Mouse (Mus musculus): ENCODE data around the gene Nars2. TPM values are rescaled to one million over a fixed set of nuclear protein-coding genes. Genes with fewer than 3 reads are reported as not detected.
"Not testable (repeated sequence)": the region's sequence is repeated elsewhere in the genome, so short reads cannot be mapped to it uniquely, and the experiment has no call there.

The Nars2 gene
- 10 to 100 TPM; 17.7 to 19.0 TPM for total RNA-seq (2021)
- long read RNA-seq, experiment 1, transcript Nars2-201 (14 exons, 3,778 nt), result major isoform, 22 of 31 reads
- long read RNA-seq, experiment 1, partial matches to known transcripts, result 1 of 31 reads
- long read RNA-seq, experiment 1, other reads (novel, unspliced or antisense), result 8 of 31 reads
- long read RNA-seq, experiment 2, transcript Nars2-201 (14 exons, 3,778 nt), result major isoform, 23 of 29 reads
- long read RNA-seq, experiment 2, partial matches to known transcripts, result 1 of 29 reads
- long read RNA-seq, experiment 2, other reads (novel, unspliced or antisense), result 5 of 29 reads

- DNase-seq, result peak; percentile 91 to 92
- intact Hi-C loops (cut with DNase I), result no loop called here
Measured at GRCm38 (mm10) chr7:96951281-96952051, at the start of gene Nars2. TSS of gene Nars2 (plus strand) at chr7:96951505.

GRCm38 (mm10) chr7:96902183-96902582, 49.1 kb upstream of the Nars2 start:
- intact Hi-C loops (cut with DNase I), result no loop called here
- no peak for DNase-seq

GRCm38 (mm10) chr7:96903088-96903985, 48.0 kb upstream of the Nars2 start:
- no peak for DNase-seq
- intact Hi-C loops (cut with DNase I), result no loop called here

GRCm38 (mm10) chr7:96904442-96904841, 46.9 kb upstream of the Nars2 start:
- intact Hi-C loops (cut with DNase I), result no loop called here
- DNase-seq, result no peak

- no peak for DNase-seq
- intact Hi-C loops (cut with DNase I), result no loop called here
Measured at GRCm38 (mm10) chr7:96904936-96905335, 46.4 kb upstream of the Nars2 start.

- intact Hi-C loops (cut with DNase I), result no loop called here
Measured at GRCm38 (mm10) chr7:96905422-96905821, 45.9 kb upstream of the Nars2 start.

GRCm38 (mm10) chr7:96906216-96906615, 45.1 kb upstream of the Nars2 start:
- intact Hi-C loops (cut with DNase I), result no loop called here
- no peak for DNase-seq

More at GRCm38 (mm10) chr7:96905422-96905821, 45.9 kb upstream of the Nars2 start:
- no peak for DNase-seq

GRCm38 (mm10) chr7:96907971-96908680, 43.2 kb upstream of the Nars2 start:
- DNase-seq, result no peak
- intact Hi-C loops (cut with DNase I), result no loop called here

GRCm38 (mm10) chr7:96909856-96910255, 41.4 kb upstream of the Nars2 start:
- intact Hi-C loops (cut with DNase I), result no loop called here
- DNase-seq, result no peak

GRCm38 (mm10) chr7:96910310-96910960, 40.9 kb upstream of the Nars2 start:
- DNase-seq, result no peak
- intact Hi-C loops (cut with DNase I), result no loop called here

GRCm38 (mm10) chr7:96914031-96914430, 37.3 kb upstream of the Nars2 start:
- intact Hi-C loops (cut with DNase I), result loop anchor here (1.0 kb wide), 1 partner anchor 395 kb away; no protein-coding TSS in a partner anchor
- DNase-seq, result peak; percentile 82 to 90

GRCm38 (mm10) chr7:96915452-96916105, 35.7 kb upstream of the Nars2 start:
- intact Hi-C loops (cut with DNase I), result loop anchor here (1.0 to 5.0 kb wide), 3 partner anchors 137 to 1423 kb away; no protein-coding TSS in a partner anchor
- DNase-seq, result peak; percentile 29 to 72

GRCm38 (mm10) chr7:96920447-96921095, 30.7 kb upstream of the Nars2 start:
- no peak for DNase-seq
- intact Hi-C loops (cut with DNase I), result no loop called here

GRCm38 (mm10) chr7:96922927-96923326, 28.4 kb upstream of the Nars2 start:
- intact Hi-C loops (cut with DNase I), result no loop called here
- no peak for DNase-seq

- intact Hi-C loops (cut with DNase I), result loop anchor here (2.0 kb wide), 1 partner anchor 17 kb away; no protein-coding TSS in a partner anchor
- no peak for DNase-seq
Measured at GRCm38 (mm10) chr7:96943715-96944377, 7.5 kb upstream of the Nars2 start.

GRCm38 (mm10) chr7:96946501-96946900, 4.8 kb upstream of the Nars2 start:
- intact Hi-C loops (cut with DNase I); DNase-seq: not testable (repeated sequence)

GRCm38 (mm10) chr7:96952094-96952493, 789 bp downstream of the Nars2 start:
- intact Hi-C loops (cut with DNase I), result no loop called here
- no peak for DNase-seq

GRCm38 (mm10) chr7:96959168-96959567, 7.9 kb downstream of the Nars2 start:
- intact Hi-C loops (cut with DNase I), result no loop called here
- no peak for DNase-seq
